Mouse (Mus musculus) granulocyte monocyte progenitor cell, adult 5-6 weeks (primary cell): Measurements from ENCODE around the gene Psap. TPM values are rescaled to one million over a fixed set of nuclear protein-coding genes. Genes with fewer than 3 reads are reported as not detected.

Experiments
- ATAC-seq: replicated peaks from 2 replicates; pipeline ENCODE4 v1.8.0; 2016; ENCODE audit warnings: mild to moderate bottlenecking, moderate TSS enrichment, inconsistent platforms; ENCODE audit not compliant: poor library complexity, severe bottlenecking
- total RNA-seq, 2 experiments: library from RNA; stranded (forward) in 1 of 2; stranded (reverse) in 1 of 2; fragments of 200-712, 200-1000 nt in 1 of 2; fragments of >200 nt in 1 of 2; fragmentation: Nextera tagmentation in 1 of 2; gene quantifications; 2 replicates each; pipeline ENCODE4 v1.2.3; 2014 to 2017

Psap gene
- total RNA-seq, 2 experiments from 2014 or later: 243 to 263 TPM

DNA sequence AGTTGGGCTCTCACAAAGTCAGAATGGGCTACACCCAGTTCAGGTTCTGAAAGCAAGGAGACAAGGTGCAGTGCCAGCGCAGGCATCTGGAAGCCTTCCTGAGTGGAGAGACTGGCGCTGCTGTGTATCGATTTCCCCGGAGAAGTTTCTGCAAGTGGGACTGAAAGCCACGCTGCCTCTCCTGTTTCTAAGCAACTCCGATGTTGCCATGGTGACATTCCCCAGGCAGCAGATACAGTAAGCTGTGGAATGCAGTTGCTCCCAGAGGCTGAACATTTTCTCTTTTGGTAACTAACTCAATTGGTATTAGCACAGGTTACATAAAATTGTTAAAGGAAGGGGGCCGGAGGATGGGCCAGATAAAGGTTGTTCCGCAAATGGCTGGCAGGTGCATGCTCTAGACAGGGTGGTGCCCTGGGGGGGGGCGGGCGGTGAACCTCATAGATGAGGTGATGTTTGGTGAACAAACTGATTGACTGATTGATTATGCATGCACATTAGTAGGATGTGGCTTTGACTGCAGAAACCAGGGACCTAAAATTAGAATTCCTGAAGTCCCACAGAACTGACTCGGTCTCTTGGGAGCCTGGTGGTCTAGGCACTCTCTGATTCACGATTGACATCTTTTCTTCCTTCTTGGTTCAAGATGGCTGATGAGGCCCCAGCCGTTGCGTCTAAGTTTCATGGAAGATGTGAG is 8.4 kb downstream of the Psap start:
- no peak for ATAC-seq

DNA sequence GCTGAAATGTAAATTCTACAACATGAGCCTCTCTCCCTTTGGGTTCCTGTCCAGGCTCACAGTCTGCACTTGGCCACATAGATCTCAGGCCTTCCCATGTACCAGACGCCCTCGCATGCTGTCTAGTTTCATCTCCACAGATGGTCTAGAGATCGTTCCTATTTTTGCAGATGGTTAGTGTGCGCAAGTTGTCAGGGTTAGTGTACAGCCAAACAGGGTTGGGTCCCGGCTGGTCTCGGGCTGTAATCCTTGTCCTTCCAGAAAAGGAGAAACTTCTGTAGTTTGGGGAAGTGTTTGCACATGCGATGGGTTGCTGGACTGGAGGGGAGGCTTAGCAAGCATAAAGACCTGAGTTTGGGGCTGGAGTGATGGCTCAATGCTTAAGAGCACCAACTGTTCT is 9.1 kb downstream of the Psap start:
- peak; percentile 40 for ATAC-seq

DNA sequence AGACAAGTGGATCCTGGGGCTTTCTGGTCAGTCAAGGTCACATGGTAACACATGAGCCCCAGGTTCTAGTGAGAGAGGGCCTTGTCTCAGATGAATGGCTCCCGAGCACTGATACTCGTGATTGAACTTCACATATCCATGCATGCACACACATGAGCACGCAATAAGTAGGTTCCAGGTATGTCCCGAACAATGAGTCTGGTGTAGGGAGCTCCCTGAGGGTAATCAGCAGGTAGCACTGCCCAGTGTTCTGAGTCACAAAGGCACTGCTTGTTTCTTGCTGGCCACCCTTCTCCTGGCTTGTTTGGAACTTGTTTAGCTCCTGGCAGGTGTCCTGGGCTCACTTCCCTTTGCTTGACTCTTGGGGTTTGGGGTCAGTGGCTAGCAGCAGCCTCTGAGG is 9.7 kb downstream of the Psap start:
- peak; percentile 18; the same call in 1 of the 2 replicates for ATAC-seq

DNA sequence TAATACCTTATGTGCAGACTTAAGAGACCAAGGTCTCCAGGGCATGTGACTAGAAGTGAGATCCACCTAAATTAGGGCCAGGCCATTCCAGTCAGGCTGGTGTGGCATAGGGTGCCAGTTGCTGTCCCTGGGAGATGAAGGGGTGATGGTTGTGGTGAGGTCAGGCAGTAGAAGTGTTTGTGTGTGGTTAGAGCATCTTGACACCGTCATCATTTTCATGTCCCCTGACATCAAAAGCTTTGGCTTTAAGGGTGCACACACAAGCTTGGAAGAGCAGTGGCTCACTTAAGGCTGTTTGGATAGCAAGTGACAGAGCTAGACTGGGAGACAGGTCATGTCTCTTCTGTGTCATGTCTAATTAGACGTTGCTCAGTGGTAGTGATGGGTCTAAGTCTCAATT is 10.3 kb downstream of the Psap start:
- ATAC-seq: no peak

DNA sequence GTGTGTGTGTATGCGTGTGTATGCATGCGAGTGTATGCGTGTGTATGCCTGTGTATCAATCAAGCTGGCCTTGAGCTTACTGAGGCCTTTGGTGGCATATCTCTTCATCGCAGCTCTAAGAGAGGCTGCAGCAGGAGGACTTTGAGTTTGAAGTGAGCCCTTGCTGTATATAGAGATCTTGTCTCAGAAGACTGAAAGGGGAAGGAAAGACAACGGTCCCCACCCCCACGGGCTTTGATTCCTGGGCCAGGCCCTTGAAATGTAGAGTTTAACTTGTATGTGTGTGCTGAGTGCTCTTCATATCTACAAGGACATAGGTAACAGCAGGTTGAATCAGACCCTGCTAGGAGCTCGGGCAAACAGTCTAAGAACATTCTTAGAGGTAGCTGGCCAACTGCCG is 11.8 kb downstream of the Psap start:
- ATAC-seq: no peak

DNA sequence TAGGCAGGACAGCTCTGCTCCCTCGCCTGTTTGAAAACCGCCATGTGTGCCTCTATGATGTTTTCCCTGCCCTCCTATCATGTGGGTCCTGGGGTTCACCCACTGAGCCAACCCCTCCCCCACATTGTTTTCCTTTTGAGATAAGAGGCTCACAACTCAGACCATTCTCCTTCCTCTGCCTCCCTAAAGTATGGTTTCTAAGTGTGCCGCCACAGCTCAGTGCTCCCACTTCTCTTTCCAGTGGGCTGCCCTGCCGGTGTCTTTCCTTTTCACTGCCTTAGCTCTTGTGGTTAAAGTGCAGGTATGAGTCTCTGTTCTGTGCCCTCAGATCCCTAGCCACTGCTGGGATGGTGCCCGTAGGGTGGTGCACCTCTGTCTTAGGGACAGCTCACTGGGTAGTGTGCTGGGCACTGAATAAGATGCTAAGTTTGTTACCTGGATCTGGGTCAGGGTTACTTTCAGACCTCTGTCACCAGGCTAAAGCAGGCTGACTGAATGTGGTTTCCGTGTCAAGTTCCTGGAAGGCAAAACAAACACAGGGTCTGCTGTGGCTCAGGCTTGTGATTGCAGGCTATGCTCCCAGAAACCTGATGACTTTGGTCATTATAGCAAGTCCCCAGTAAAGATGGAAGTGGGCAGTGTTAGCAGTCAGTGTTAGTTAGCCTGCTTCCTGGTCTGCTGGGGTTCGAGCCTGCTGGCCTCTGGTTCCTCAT is 12.8 kb downstream of the Psap start:
- no peak for ATAC-seq

DNA sequence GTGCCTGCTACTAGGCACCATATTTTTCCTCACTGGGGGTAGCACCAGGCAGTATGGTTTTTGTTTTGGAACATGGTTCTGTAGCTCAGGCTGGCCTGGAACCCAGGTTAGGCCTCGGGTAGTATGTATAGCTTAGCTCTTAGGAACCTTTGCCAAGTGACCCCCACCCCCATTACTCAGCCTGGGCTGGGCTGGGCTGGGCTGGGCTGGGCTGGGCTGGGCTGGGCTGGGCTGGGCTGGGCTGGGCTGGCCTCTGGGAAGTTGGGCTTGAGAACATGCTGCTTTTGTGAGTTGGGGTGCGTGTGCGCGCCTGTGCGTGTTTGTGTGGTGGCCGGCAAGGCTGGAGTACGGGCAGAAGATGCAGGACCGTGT is 13.3 kb downstream of the Psap start:
- ATAC-seq: no peak

DNA sequence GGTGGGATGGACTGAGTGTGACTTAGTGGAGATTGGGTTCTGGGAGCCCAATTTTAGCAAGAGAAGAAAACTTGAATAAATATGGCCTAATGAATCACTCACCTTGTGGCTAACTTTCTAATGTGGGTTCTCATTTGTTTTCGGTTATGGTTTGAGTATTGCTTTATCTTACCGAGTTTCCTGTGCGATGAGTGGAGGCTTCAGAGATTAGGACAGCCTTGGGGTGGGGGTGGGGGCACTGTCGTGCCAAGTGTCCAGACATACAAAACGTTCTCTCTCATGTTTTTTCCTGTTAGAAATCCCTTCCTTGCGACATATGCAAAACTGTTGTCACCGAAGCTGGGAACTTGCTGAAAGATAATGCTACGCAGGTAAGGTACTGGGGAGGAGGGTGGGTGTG is 14.8 kb downstream of the Psap start:
- no peak for ATAC-seq

DNA sequence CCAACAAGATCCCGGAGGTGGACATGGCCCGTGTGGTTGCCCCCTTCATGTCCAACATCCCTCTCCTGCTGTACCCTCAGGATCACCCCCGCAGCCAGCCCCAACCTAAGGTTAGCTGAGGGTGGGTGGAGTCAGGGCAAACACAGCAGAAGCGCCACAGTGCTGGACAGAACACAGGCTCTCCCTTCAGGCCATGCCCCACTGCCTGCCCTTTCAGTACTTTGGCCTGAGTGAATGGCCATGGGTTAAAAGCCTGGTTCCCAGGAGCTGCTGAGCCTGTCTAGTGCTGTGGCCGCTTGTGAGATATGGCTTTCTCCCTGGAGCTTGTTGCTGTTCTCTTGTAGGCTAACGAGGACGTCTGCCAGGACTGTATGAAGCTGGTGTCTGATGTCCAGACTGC is 17.2 kb downstream of the Psap start:
- ATAC-seq: no peak

DNA sequence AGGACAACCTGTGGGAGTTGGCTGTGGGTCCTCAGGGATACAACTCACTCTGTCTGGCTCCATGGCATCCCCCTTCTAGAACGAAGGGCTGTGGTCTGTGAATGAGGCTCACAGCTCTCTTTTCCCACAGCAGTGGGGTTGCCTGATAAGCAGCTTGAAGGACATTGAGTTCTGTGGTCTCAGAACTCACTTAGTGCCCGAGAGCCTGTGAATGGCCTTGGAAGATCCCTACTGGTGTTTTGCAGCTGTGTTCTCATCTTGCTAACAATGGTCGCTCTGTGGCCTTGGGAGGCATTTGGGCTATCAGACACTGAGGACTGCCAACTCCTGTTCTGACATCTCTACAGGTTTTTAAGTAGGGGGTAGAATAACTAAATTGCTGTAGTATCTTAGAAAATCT is 17.9 kb downstream of the Psap start:
- no peak for ATAC-seq

DNA sequence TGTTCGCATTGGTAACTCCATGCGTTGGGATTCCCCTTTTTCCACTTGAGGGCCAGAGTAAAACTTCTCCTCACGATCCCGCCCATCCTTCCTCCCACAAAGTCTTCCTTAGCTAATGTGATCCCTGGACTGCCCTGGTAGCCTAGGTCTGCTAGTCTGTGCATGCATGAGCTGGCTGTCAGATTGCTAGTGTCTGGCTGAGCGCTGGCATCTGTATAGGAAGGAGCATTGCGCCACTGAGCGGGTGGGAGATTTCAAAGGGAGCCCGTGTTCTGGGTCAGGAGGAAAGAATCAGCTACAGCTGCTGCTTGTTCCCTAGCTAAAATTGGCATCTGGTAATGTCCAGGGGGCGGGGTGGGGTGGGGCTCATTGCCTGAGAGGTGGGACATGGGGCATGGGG is 18.6 kb downstream of the Psap start:
- ATAC-seq: no peak

DNA sequence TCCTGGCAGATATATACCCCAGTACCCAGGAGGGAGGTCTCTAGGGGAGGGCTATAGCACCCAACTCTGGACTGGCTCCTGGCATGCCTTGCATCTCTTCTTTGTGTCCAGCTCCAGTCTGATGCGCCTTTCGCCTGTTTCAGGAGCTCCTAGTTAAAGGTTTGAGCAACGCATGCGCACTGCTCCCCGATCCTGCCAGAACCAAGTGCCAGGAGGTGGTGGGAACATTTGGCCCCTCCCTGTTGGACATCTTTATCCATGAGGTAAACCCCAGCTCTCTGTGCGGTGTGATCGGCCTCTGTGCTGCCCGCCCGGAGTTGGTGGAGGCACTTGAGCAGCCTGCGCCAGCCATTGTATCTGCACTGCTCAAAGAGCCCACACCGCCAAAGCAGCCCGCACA is 22.2 kb downstream of the Psap start:
- ATAC-seq: no peak

DNA sequence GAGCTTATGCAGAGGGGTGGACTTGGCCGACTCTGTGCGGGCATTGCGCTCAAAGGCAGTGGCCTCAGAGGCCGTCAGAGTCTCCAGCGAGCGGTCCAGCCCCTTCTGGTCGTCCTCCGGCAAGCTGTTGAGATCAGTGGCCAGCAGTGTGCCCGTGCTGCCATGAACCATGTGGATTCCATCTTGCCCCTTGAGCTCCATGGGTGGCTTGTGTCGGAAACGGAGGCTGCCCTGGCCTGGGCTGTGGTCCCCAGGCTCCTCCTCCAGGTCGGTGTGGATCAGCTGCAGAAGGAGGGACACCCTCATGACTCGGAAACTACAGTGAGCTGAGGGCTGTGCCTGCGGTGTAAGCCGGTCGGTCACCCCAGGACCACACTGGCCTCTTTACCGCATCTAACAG is 26.0 kb downstream of the Psap start:
- no peak for ATAC-seq

DNA sequence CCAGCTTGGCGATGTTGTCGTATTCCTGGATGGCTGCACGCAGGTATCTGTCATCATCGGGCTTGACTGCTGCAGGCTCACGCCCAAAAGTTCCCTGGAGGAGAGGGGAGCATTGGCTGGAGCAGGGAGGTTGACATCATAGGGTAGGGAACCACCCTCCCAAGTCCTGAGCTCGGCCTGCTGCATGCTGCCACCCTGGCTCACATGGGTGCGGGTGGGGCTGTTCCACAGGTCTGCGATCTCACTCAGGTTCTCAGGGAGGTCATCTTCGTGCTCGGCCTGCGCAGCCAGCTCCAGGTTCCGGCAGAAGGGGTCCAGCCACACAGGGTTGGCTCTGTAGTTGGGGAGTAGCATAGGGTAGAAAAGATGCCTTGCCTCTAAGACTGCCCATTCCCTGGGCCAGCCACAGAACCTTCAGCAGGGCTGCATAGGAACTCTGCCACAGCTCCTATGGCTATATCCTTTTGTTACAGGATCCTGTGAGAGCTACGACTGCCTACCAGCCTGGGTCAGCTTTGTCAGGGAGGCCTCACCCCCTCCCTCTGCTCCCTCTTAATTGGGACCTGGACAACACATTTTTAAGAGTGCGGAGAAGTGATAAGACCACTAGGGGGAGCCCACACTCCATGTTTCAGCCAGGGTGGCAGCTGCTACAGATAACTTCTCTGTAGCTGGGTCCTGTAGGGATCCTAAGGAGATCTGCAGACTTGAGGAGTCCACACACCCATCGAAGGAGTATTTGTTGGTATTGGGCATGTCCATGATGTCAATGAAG is 27.6 kb downstream of the Psap start:
- ATAC-seq: peak; percentile 94

DNA sequence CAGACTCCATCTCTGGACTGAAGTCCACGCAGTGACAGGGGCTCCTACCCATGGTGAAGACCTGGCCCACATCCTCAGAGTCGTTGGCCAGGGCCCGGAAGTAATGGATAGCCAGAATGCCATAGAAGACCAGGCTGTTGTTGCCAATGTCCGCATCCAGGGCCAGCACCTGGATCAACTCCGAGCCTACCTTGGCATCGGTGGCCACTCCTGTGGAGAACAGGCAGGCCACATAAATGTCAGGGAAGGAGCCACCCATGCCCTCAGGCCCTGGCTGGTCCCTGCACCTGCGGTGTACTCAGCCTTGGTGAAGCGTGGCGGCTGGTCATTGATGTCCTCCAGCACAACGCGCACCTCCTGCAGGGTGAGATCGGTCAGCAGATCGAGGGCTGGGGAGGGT is 33.2 kb downstream of the Psap start:
- no peak for ATAC-seq

DNA sequence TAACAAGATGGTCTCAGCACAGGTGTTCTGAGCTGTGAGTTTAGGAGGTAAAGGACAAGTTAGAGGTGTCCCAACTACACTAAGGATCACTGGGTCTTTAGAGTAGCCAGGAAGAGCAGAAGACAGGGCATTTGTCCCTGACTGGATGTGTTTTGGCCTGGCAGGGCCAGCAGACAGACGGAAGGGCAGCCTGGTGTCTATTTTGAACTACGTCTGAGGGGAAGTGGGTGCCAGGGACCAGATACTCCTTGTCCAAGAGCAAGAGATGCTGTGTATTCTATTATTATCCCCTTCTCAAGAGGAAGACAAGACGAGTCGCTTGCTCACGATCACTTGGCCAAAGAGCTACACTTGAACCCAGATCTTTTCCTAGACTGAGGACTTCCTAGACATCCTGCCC is 36.2 kb downstream of the Psap start:
- ATAC-seq: no peak

DNA sequence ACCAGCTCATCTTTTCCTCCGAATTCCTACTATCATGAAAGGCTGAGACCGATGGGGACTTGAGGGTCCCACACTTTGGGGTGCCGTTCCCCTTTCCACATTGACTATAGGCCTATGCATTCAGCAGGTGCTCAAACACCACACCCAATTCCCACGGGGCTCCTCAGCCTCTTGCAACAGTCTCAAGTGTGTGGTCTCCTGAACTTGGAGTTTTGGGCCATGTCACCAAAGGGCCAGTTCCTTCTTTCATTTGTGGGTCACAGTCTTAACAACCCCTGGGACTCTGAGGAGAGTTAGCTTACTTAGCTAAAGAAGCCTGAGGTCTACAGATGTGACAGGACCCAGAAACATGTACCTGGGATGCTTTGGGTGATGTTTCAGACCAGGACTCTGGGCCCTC is 38.7 kb downstream of the Psap start:
- peak; percentile 72 for ATAC-seq

DNA sequence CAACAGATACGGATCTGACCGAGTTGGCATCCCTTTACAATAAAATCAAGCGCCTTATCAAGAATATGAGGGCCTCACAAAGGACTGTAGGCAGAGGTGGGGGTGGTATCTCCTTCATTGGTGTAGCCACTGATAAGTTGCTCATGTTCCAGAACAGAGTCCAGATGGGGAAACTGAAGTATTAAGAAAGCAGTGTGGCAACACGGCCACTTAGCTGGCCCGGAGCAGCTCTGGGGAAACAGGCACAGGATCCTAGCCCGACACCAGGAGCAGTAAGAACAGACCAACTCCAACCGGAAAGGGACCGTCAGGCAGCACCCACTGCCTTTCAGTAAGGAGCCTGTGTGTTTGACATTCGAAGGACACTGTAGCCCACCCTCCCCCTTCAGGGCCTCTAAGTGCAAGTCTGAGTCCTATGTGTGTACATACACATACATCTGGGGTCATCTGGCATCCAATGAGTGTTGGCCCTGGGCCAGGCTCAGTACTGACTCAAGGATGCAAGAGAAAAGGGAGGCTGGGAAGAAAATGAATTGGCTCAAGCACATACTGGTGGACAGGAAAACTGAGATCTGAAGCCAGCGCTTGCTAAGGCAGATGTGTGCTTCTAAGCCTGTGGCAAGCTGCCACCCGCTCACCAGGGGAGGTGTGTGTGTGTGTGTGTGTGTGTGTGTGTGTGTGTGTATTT is 51.7 kb downstream of the Psap start:
- ATAC-seq: peak; percentile 82

DNA sequence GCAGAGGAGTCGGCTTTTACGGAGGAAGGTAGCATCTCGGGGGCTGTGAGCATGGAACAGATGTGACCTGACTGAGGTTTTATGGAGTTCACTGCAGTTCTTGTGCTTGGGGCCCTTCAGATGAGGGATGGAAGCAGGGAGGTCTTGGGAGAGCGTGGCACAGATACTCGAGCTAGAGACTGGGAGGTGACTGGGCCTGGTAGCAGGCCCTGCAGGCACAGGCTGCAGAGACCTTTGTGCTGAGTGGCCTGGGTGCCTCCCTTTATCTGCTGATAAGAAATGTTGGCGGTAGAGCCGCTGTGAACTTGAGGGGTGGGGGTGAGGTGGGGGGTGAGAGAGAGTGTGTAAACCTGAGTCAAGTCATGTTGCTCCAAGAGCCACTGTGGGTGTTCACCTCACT is 57.2 kb downstream of the Psap start:
- no peak for ATAC-seq

DNA sequence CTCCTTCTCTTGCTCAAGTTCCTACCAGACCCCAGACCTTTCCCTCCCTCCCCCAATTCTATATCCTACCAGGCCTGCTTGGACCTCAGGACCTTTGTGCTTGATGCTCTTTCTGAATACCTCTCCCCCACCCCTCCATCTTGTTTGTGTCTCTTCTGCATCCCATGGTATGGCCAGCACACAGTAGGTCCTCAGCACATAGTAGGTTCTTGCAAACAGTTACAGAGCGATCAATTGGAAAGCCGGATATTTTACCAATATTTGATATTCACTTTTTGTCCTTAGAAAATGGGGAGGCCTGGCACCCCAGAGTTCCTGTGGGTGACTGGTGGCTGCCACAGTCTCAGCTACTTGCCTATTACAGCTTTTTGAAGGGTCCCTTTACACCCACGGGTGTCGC is 57.6 kb downstream of the Psap start:
- ATAC-seq: no peak

DNA sequence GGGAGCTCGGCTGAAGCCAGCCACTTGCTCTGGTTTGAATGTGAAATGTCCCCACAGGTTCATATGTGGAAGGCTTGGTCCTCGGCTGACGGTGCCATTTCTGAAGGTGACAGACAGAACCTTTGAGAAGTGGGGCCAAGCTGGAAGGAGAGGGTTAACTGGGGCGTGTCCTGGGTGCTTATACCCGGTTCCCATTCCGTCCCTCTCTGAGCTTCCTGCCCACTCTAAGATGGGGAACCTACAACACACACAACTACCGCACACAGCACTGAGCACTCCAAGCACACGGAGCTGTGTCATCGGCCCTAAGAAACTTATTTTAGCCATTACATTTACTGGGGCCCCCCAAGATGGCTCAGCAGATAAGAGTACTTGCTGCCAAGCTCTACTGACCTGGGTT is 64.1 kb downstream of the Psap start:
- peak; percentile 60 for ATAC-seq
